Mouse (Mus musculus) hindbrain, postnatal 0 days (tissue): Measurements from ENCODE around the gene Cdcp2. TPM values are rescaled to one million over a fixed set of nuclear protein-coding genes. Genes with fewer than 3 reads are reported as not detected.

Experiments used
- ATAC-seq: fragments of 200-750 bp; cut with Nextera tagmentation; 2 replicates; pipeline ENCODE4 v1.8.0; 2017; ENCODE audit warnings: mild to moderate bottlenecking, moderate TSS enrichment, moderate library complexity
- DNase-seq: peaks from one replicate; pipeline ENCODE4 v3.0.0-alpha.2; 2015; ENCODE audit warnings: low spot score
- H3K27ac ChIP-seq: fragments of 300-500 bp; sonication (generic); 2 replicates; pipeline ENCODE4 v1.5.1; 2014; ENCODE audit warnings: mild to moderate bottlenecking
- H3K27me3 ChIP-seq: fragments of 300-500 bp; sonication (generic); 2 replicates; pipeline ENCODE4 v1.6.1; 2014; ENCODE audit warnings: low read length, mixed read lengths; ENCODE audit not compliant: insufficient read depth
- H3K36me3 ChIP-seq: fragments of 300-500 bp; sonication (generic); 2 replicates; pipeline ENCODE4 v1.6.1; 2014; ENCODE audit warnings: low read length, mixed read lengths; ENCODE audit not compliant: insufficient read depth
- H3K4me1 ChIP-seq: fragments of 300-500 bp; sonication (generic); 2 replicates; pipeline ENCODE4 v1.6.1; 2014; ENCODE audit warnings: antibody characterized with exemption, low read length, mixed read lengths; ENCODE audit not compliant: insufficient read depth
- H3K4me2 ChIP-seq: fragments of 300-500 bp; sonication (generic); 2 replicates; pipeline ENCODE4 v1.6.1; 2014; ENCODE audit warnings: low read depth, mild to moderate bottlenecking, low read length, moderate library complexity, mixed read lengths
- H3K4me3 ChIP-seq: fragments of 300-500 bp; sonication (generic); 2 replicates; pipeline ENCODE4 v1.5.1; 2014; ENCODE audit warnings: low read length
- H3K9ac ChIP-seq: fragments of 300-500 bp; sonication (generic); replicated peaks from 2 replicates; pipeline ENCODE4 v1.6.1; 2014; ENCODE audit warnings: mild to moderate bottlenecking, low read length, moderate library complexity, mixed read lengths
- H3K9me3 ChIP-seq: fragments of 300-500 bp; sonication (generic); 2 replicates; pipeline ENCODE4 v1.6.1; 2016; ENCODE audit warnings: low read length, mixed read lengths
- CTCF ChIP-seq: IDR thresholded peaks from 2 replicates; pipeline ENCODE4 v1.5.1; 2016; ENCODE audit warnings: antibody characterized with exemption, control low read depth, low read depth
- WGBS: fragments of 180-500 bp; shearing (Covaris S2); extraction: QIAGEN DNeasy Blood & Tissue Kit; methylation state at CpG from one replicate; pipeline ENCODE4 v1.1.7; 2014; 5-methylcytosine and 5-hydroxymethylcytosine counted together
- polyA plus RNA-seq: library from polyadenylated mRNA; unstranded; fragments of >200 nt; fragmentation: Nextera tagmentation; extraction: Ambion mirVana; gene quantifications from 2 replicates; pipeline ENCODE4 v1.2.1, GENCODE M21; 2015
- total RNA-seq: library from RNA; depleted of rRNA; stranded (reverse); fragments of >200 nt; gene quantifications from 2 replicates; pipeline ENCODE4 v1.2.3, GENCODE M21; 2014

The Cdcp2 gene
- total and polyA plus RNA-seq, 2 experiments from 2014 or later, result 0.13 to 0.68 TPM

DNA sequence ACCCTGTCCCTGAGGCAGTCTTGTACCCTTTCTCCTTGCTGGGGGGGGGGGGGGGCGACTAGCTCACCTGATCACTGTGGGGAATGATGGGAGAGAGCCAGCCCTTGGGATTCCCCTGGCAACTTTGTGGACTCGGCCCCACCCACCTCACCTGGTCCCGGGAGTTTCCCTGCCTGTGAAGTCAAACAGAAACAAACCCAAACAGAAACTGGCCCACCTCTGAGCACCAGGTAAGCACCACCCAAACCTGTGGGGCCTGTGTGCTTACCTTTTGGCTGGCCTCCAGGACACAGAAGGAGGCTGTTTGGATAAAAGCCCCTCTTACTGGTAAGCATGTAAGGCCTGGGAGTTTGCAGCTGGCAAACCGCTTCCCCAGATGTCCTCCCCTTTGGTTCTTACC lies 22.4 kb downstream of the Cdcp2 start:
- H3K36me3 ChIP-seq, result no peaks in the 10 kb centered on the region
- DNase-seq, result no peak
- no peaks in the 10 kb centered on the region for H3K27me3 ChIP-seq
- H3K9ac ChIP-seq, result no peak overlapping the region
- H3K4me2 ChIP-seq, result no peak overlapping the region
- ATAC-seq, result no peak
- no peaks in the 10 kb centered on the region for H3K4me1 ChIP-seq
- 64% methylated on average over 4 of the region's 4 CpGs for WGBS
- H3K27ac ChIP-seq, result no peak overlapping the region
- H3K4me3 ChIP-seq, result no peak overlapping the region
- no peaks in the 10 kb centered on the region for H3K9me3 ChIP-seq
- no peak for TF ChIP-seq CTCF

DNA sequence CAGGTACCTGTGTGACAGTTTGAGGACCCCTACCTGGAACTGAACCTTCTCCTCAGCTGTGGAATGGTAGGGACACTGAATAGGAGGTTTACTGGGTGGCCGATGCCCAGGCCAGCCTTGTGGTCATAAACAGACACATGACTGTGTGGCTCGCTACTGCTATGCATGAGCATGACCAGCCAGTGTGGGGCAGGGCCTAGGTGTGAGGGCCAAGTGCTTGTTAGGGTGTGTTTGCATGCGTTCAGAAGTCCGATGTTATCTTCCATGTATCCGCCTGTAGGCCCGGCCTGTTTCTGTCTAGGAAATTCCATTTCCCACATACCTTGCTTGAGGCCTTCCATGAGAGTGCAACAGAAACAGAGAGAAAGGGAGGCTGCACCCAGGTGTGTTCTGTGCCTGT lies 24.0 kb downstream of the Cdcp2 start:
- no peak overlapping the region for H3K27ac ChIP-seq
- no peak overlapping the region for H3K9ac ChIP-seq
- no peak overlapping the region for H3K4me2 ChIP-seq
- no peak for TF ChIP-seq CTCF
- no peak overlapping the region for H3K4me3 ChIP-seq
- ATAC-seq, result no peak
- no peaks in the 10 kb centered on the region for H3K9me3 ChIP-seq
- no peaks in the 10 kb centered on the region for H3K36me3 ChIP-seq
- no peaks in the 10 kb centered on the region for H3K27me3 ChIP-seq
- no peak for DNase-seq
- H3K4me1 ChIP-seq, result peaks cover 5% of the 10 kb centered on the region; the same call in 1 of the 2 replicates
- 94% methylated on average over 6 of the region's 6 CpGs for WGBS

DNA sequence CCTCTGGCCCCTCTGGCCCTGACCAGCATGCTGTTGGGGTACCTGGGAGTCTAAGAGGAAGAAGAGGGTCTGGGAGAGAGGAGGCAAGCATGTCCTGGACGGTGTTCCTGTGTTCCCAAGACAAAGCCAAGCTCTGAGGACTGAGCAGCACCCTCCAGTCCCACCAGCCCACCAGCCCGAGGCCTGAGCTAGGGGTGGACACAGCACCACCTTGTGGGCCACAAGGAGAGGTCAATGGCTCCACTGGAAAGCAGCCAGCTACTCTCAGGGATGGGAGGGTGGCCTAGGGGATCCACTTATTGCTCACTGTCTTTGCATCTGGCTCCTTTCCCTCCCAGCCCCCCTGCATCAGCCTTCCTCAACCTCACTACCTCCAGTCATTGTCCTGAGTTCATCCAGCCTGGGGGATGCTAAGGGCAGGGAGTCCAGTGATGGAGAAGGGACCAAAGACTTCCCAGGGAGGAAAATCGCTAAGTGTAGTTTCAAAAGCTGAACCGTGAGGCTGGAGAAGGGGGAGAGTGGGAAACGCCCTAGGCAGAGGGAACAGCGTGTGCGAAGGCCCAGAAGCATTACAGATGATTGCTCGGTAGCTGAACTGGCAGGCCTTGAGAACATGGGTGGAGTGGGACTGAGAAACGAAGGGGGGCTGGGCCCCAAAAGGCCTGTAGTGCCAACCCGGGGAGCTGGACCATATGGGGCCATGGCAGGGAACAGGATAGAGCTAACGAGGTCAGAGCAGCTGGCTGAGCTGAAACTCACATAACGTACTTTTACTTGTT lies 24.7 kb downstream of the Cdcp2 start:
- no peaks in the 10 kb centered on the region for H3K9me3 ChIP-seq
- WGBS, result 38% methylated on average over 12 of the region's 12 CpGs
- ATAC-seq (peak; percentile 59), DNase-seq (peak; percentile 86)
- no peak overlapping the region for H3K4me2 ChIP-seq
- TF ChIP-seq CTCF, result peak; percentile 84
- no peaks in the 10 kb centered on the region for H3K27me3 ChIP-seq
- H3K36me3 ChIP-seq, result no peaks in the 10 kb centered on the region
- no peak overlapping the region for H3K4me3 ChIP-seq
- H3K4me1 ChIP-seq, result peaks cover 5% of the 10 kb centered on the region; the same call in 1 of the 2 replicates
- H3K9ac ChIP-seq, result no peak overlapping the region
- H3K27ac ChIP-seq, result no peak overlapping the region

DNA sequence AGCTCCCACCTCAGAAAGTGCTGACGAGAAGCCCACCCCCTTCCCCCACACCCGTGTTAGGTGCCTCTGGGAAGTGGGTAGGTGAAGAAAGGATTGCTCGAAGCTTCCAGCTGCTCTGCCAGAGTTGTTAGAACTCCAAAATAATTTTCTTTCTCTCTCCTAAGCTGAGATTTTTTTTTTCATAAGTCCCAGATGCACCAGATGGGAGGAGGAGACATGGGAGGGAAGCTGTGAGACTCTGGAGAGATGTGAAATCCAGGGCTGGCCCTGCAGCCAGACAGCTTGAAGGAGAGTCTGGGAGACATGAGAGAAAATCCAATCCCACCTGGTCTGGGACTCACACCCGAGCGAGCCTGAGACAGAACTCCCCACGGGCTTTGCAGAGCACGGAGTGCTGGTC lies 27.7 kb downstream of the Cdcp2 start:
- Histone ChIP-seq H3K9ac (no peak overlapping the region), H3K36me3 (no peaks in the 10 kb centered on the region), H3K4me3 (no peak overlapping the region), H3K4me1 (peaks cover 11% of the 10 kb centered on the region; the same call in 1 of the 2 replicates), H3K9me3 (no peaks in the 10 kb centered on the region), H3K4me2 (no peak overlapping the region), H3K27me3 (no peaks in the 10 kb centered on the region), H3K27ac (no peak overlapping the region)
- 61% methylated on average over 7 of the region's 7 CpGs for WGBS
- DNase-seq, result no peak
- TF ChIP-seq CTCF, result no peak
- no peak for ATAC-seq

DNA sequence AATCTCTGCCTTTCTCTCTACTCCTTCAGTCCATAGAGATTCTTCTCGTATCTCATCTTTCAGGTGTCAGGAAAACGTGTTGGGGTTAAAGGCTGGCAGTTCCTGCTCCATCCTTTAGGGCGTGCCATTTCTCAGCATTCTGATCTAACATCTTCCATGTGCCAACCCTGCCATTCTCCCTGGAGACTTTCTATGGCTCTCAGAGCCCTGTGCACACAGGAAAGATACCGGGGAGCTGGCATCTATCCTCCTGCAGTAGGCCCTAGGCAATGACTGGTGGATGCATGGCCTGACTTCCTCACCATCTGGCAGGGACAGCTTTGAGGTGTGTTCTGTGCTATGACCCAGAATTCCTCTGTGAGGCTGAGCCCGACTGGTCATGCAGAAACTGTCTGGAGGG lies 28.4 kb downstream of the Cdcp2 start:
- no peak overlapping the region for H3K4me3 ChIP-seq
- no peak overlapping the region for H3K27ac ChIP-seq
- ATAC-seq, result no peak
- H3K9ac ChIP-seq, result no peak overlapping the region
- TF ChIP-seq CTCF, result peak; percentile 49
- peak; percentile 57 for DNase-seq
- H3K36me3 ChIP-seq, result no peaks in the 10 kb centered on the region
- H3K27me3 ChIP-seq, result no peaks in the 10 kb centered on the region
- 40% methylated on average over 5 of the region's 5 CpGs for WGBS
- H3K4me1 ChIP-seq, result peaks cover 11% of the 10 kb centered on the region; the same call in 1 of the 2 replicates
- no peak overlapping the region for H3K4me2 ChIP-seq
- H3K9me3 ChIP-seq, result no peaks in the 10 kb centered on the region

DNA sequence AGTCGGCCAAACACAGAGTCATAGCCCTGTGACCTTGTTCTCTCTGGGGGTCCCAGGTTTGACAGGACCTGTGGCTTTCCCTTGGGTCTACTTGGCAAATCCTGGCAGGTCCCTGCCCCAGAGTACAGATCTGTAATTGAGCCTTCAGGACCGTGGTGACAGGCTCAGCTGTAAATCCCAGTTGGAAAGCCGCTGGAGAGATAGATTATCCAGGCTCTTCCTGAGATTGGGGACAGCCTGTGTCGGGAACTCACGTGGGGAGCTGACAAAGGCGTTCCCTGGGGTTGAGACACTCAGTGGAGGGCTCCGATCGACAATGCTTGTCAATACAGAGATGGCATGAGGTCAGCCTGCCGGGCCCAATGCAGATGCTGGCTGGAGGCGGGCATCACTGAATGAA lies 29.7 kb downstream of the Cdcp2 start:
- no peak for ATAC-seq
- no peaks in the 10 kb centered on the region for H3K27me3 ChIP-seq
- H3K4me2 ChIP-seq, result no peak overlapping the region
- no peaks in the 10 kb centered on the region for H3K36me3 ChIP-seq
- WGBS, result 34% methylated on average over 10 of the region's 10 CpGs
- peaks cover 11% of the 10 kb centered on the region; the same call in 1 of the 2 replicates for H3K4me1 ChIP-seq
- TF ChIP-seq CTCF, result no peak
- H3K9ac ChIP-seq, result no peak overlapping the region
- no peak overlapping the region for H3K27ac ChIP-seq
- no peak for DNase-seq
- no peaks in the 10 kb centered on the region for H3K9me3 ChIP-seq
- H3K4me3 ChIP-seq, result no peak overlapping the region

DNA sequence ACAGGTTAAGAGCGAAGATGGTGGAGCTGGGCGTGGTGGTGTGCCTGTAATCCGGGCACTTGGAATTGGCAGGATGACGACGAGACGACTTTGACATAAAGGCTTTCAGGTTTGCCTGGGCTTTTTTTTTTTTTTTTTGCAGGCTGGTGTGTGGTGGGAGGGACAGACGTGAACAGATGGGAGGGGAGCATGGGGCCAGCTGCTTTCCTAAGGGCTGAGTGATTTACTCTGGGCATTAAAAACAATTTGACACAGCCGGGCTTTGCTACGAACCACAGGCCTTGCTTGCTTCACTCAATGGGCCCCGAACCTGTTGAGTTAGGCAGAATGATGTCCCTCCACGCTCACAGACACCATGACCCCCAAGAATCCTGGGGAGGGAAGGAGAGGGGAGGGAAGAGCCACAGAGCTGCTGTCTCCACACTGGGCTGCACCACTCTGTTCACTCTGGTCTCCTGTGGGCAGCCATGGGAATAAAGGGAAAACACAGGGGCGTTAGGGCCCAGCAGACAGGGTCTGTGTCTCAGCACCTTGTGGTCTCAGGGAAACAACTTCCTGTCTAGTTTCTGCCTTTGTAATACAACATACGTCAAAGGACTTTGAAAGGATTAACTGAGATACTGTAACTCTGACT lies 30.3 kb downstream of the Cdcp2 start:
- no peak overlapping the region for H3K27ac ChIP-seq
- peaks cover 11% of the 10 kb centered on the region; the same call in 1 of the 2 replicates for H3K4me1 ChIP-seq
- no peaks in the 10 kb centered on the region for H3K27me3 ChIP-seq
- no peaks in the 10 kb centered on the region for H3K36me3 ChIP-seq
- H3K4me3 ChIP-seq, result no peak overlapping the region
- no peak overlapping the region for H3K4me2 ChIP-seq
- H3K9ac ChIP-seq, result no peak overlapping the region
- 43% methylated on average over 13 of the region's 13 CpGs for WGBS
- ATAC-seq (0 out of 2 replicates have a peak, but pooled peaks have one; percentile 30), DNase-seq (no peak)
- no peak for TF ChIP-seq CTCF
- H3K9me3 ChIP-seq, result no peaks in the 10 kb centered on the region
